Mouse (Mus musculus) MEL (cell line): ENCODE measurements around the gene Ank2. TPM values are rescaled to one million over a fixed set of nuclear protein-coding genes. Genes with fewer than 3 reads are reported as not detected.

Source experiments
- DNase-seq: peaks from one replicate; pipeline ENCODE4 v3.0.0; 2011; ENCODE audit warnings: low read depth, low spot score
- H3K27ac ChIP-seq: 2 replicates; pipeline ENCODE4 v1.5.1; 2012; ENCODE audit warnings: low read depth, mild to moderate bottlenecking, control low read depth, low read length, moderate library complexity; ENCODE audit not compliant: control insufficient read depth
- H3K27me3 ChIP-seq, 2 experiments: fragments of 150-350 bp in 1 of 2; sonication (generic) in 1 of 2; 2 replicates each; pipeline ENCODE4 v1.6.1; 2012; ENCODE audit warnings: low read length in 2 of 2, mild to moderate bottlenecking in 2 of 2, improper control_type of control experiment in 1 of 2, moderate library complexity in 1 of 2; ENCODE audit not compliant: insufficient read depth in 2 of 2, control insufficient read depth in 1 of 2
- H3K36me3 ChIP-seq, 2 experiments: 2 replicates each; pipeline ENCODE4 v1.6.1; 2012 to 2014; ENCODE audit warnings: low read length in 2 of 2, improper control_type of control experiment in 1 of 2, inconsistent platforms in 1 of 2, mild to moderate bottlenecking in 1 of 2; ENCODE audit not compliant: insufficient read depth in 2 of 2, control insufficient read depth in 1 of 2
- H3K4me1 ChIP-seq, 2 experiments: fragments of 150-350 bp in 1 of 2; sonication (generic) in 1 of 2; 2 replicates each; pipeline ENCODE4 v1.6.1; 2012; ENCODE audit warnings: low read length in 2 of 2, improper control_type of control experiment in 1 of 2, mild to moderate bottlenecking in 1 of 2; ENCODE audit not compliant: insufficient read depth in 2 of 2, control insufficient read depth in 1 of 2
- H3K4me3 ChIP-seq, 2 experiments: fragments of 150-350 bp in 1 of 2; sonication (generic) in 1 of 2; 2 replicates each; pipeline ENCODE4 v1.5.1; 2012; ENCODE audit warnings: low read depth in 2 of 2, low read length in 2 of 2, mild to moderate bottlenecking in 2 of 2, moderate library complexity in 2 of 2, control low read depth in 1 of 2, improper control_type of control experiment in 1 of 2; ENCODE audit not compliant: control insufficient read depth in 1 of 2, insufficient read depth in 1 of 2
- H3K79me2 ChIP-seq: 2 replicates; pipeline ENCODE4 v1.6.1; 2012; ENCODE audit warnings: mild to moderate bottlenecking, low read length, moderate library complexity; ENCODE audit not compliant: control insufficient read depth, poor library complexity, insufficient read depth
- H3K9ac ChIP-seq: 2 replicates; pipeline ENCODE4 v1.6.1; 2012; ENCODE audit warnings: low read depth, mild to moderate bottlenecking, control low read depth, low read length, moderate library complexity; ENCODE audit not compliant: control insufficient read depth, poor library complexity, severe bottlenecking
- H3K9me3 ChIP-seq: fragments of 150-350 bp; sonication (generic); replicated peaks from 2 replicates; pipeline ENCODE4 v1.6.1; 2012; ENCODE audit warnings: mild to moderate bottlenecking, low read length, improper control_type of control experiment, moderate library complexity; ENCODE audit not compliant: insufficient read depth
- BHLHE40 ChIP-seq: IDR thresholded peaks from 2 replicates; pipeline ENCODE4 v1.6.1; 2012; ENCODE audit warnings: low read depth, mild to moderate bottlenecking, inconsistent platforms, low read length, improper control_type of control experiment, borderline replicate concordance
- CHD1 ChIP-seq: IDR thresholded peaks from 2 replicates; pipeline ENCODE4 v1.6.1; 2012; ENCODE audit warnings: low read depth, mild to moderate bottlenecking, inconsistent platforms, low read length, improper control_type of control experiment
- CHD2 ChIP-seq: IDR thresholded peaks from 2 replicates; pipeline ENCODE4 v1.6.1; 2011; ENCODE audit warnings: low read length, improper control_type of control experiment
- E2F4 ChIP-seq: IDR thresholded peaks from 2 replicates; pipeline ENCODE4 v1.6.1; 2011; ENCODE audit warnings: low read depth, low read length, improper control_type of control experiment, borderline replicate concordance
- ELF1 ChIP-seq: IDR thresholded peaks from 2 replicates; pipeline ENCODE4 v1.6.1; 2014; ENCODE audit warnings: low read depth, mild to moderate bottlenecking, inconsistent platforms, low read length, improper control_type of control experiment, moderate library complexity
- EP300 ChIP-seq, 2 experiments: IDR thresholded peaks; 2 replicates each; pipeline ENCODE4 v1.6.1; 2011; ENCODE audit warnings: improper control_type of control experiment in 2 of 2, low read length in 2 of 2, low read depth in 1 of 2, mild to moderate bottlenecking in 1 of 2
- ETS1 ChIP-seq: IDR thresholded peaks from 2 replicates; pipeline ENCODE4 v1.6.1; 2012; ENCODE audit warnings: low read depth, mild to moderate bottlenecking, inconsistent platforms, low read length, improper control_type of control experiment, moderate library complexity
- GABPA ChIP-seq: IDR thresholded peaks from 2 replicates; pipeline ENCODE4 v1.6.1; 2012; ENCODE audit warnings: low read depth, mild to moderate bottlenecking, inconsistent platforms, low read length, improper control_type of control experiment, moderate library complexity
- GATA1 ChIP-seq: IDR thresholded peaks from 2 replicates; pipeline ENCODE4 v1.6.1; 2011; ENCODE audit warnings: low read depth, low read length, improper control_type of control experiment
- JUND ChIP-seq: IDR thresholded peaks from 2 replicates; pipeline ENCODE4 v1.6.1; 2011; ENCODE audit warnings: low read depth, mild to moderate bottlenecking, improper control_type of control experiment, low read length
- KAT2A ChIP-seq: conservative IDR thresholded peaks from 2 replicates; pipeline ENCODE4 v1.6.1; 2012; ENCODE audit warnings: low read depth, low read length, improper control_type of control experiment, inconsistent platforms
- MAFK ChIP-seq: IDR thresholded peaks from 2 replicates; pipeline ENCODE4 v1.6.1; 2011; ENCODE audit warnings: low read depth, mild to moderate bottlenecking, low read length, improper control_type of control experiment, borderline replicate concordance
- MAX ChIP-seq: IDR thresholded peaks from 2 replicates; pipeline ENCODE4 v1.6.1; 2011; ENCODE audit warnings: low read length, improper control_type of control experiment
- MAZ ChIP-seq: IDR thresholded peaks from 2 replicates; pipeline ENCODE4 v1.6.1; 2012; ENCODE audit warnings: low read depth, mild to moderate bottlenecking, inconsistent platforms, low read length, improper control_type of control experiment
- MXI1 ChIP-seq: IDR thresholded peaks from 2 replicates; pipeline ENCODE4 v1.6.1; 2011; ENCODE audit warnings: mild to moderate bottlenecking, low read depth, low read length, improper control_type of control experiment
- MYB ChIP-seq: IDR thresholded peaks from 2 replicates; pipeline ENCODE4 v1.6.1; 2011; ENCODE audit warnings: mild to moderate bottlenecking, low read depth, low read length, improper control_type of control experiment
- NELFE ChIP-seq: IDR thresholded peaks from 2 replicates; pipeline ENCODE4 v1.6.1; 2011; ENCODE audit warnings: low read depth, low read length, improper control_type of control experiment
- NRF1 ChIP-seq: IDR thresholded peaks from 2 replicates; pipeline ENCODE4 v1.6.1; 2014; ENCODE audit warnings: low read depth, mild to moderate bottlenecking, inconsistent platforms, low read length, improper control_type of control experiment, moderate library complexity; ENCODE audit not compliant: poor library complexity, insufficient read depth, severe bottlenecking
- POLR2A ChIP-seq, 2 experiments: IDR thresholded peaks; 2 replicates each; pipeline ENCODE4 v1.6.1; 2011 to 2012; ENCODE audit warnings: low read length in 2 of 2, mild to moderate bottlenecking in 2 of 2, control low read depth in 1 of 2, improper control_type of control experiment in 1 of 2, low read depth in 1 of 2, moderate library complexity in 1 of 2; ENCODE audit not compliant: control insufficient read depth in 1 of 2, insufficient read depth in 1 of 2, poor library complexity in 1 of 2
- POLR2AphosphoS2 ChIP-seq: IDR thresholded peaks from 2 replicates; pipeline ENCODE4 v1.6.1; 2011; ENCODE audit warnings: low read length, improper control_type of control experiment
- RAD21 ChIP-seq: IDR thresholded peaks from 2 replicates; pipeline ENCODE4 v1.6.1; 2011; ENCODE audit warnings: mild to moderate bottlenecking, low read depth, low read length, improper control_type of control experiment
- RCOR1 ChIP-seq: IDR thresholded peaks from 2 replicates; pipeline ENCODE4 v1.6.1; 2012; ENCODE audit warnings: low read depth, mild to moderate bottlenecking, inconsistent platforms, low read length, improper control_type of control experiment
- SMC3 ChIP-seq: IDR thresholded peaks from 2 replicates; pipeline ENCODE4 v1.6.1; 2011; ENCODE audit warnings: low read depth, low read length, improper control_type of control experiment
- TBP ChIP-seq: IDR thresholded peaks from 2 replicates; pipeline ENCODE4 v1.8.0; 2011; ENCODE audit warnings: low read depth, low read length, improper control_type of control experiment
- TCF12 ChIP-seq: IDR thresholded peaks from 2 replicates; pipeline ENCODE4 v1.6.1; 2014; ENCODE audit warnings: low read depth, mild to moderate bottlenecking, inconsistent platforms, low read length, improper control_type of control experiment, moderate library complexity
- UBTF ChIP-seq: IDR thresholded peaks from 2 replicates; pipeline ENCODE4 v1.6.1; 2012; ENCODE audit warnings: low read depth, mild to moderate bottlenecking, inconsistent platforms, low read length, improper control_type of control experiment, moderate library complexity, borderline replicate concordance; ENCODE audit not compliant: insufficient read depth
- ZMIZ1 ChIP-seq: IDR thresholded peaks from 2 replicates; pipeline ENCODE4 v1.6.1; 2012; ENCODE audit warnings: low read depth, mild to moderate bottlenecking, inconsistent platforms, low read length, improper control_type of control experiment, moderate library complexity
- ZNF384 ChIP-seq: IDR thresholded peaks from 2 replicates; pipeline ENCODE4 v1.6.1; 2012; ENCODE audit warnings: low read depth, mild to moderate bottlenecking, inconsistent platforms, low read length, improper control_type of control experiment
- polyA plus RNA-seq, 2 experiments: library from polyadenylated mRNA; stranded (reverse) in 1 of 2; unstranded in 1 of 2; fragments of >175 nt in 1 of 2; fragments of >200 nt in 1 of 2; gene quantifications; 2 replicates each; pipeline versions ENCODE4 v1.2.1 to v1.2.4; 2012; ENCODE audit warnings: low replicate concordance in 2 of 2, low read depth in 1 of 2; ENCODE audit not compliant: insufficient read length in 2 of 2, insufficient read depth in 1 of 2, missing spikeins in 1 of 2
- total RNA-seq: library from RNA; depleted of rRNA; stranded (reverse); fragments of 300-350 nt; gene quantifications from 2 replicates; pipeline ENCODE4 v1.2.3, GENCODE M21; 2012

Gene Ank2
- total and polyA plus RNA-seq, 3 experiments: 2.7 to 4.5 TPM; not detected in 1

- Histone ChIP-seq H3K9me3 (no peaks in the 10 kb centered on the region), H3K4me3 (no peak overlapping the region), H3K27me3 (no peaks in the 10 kb centered on the region), H3K27ac (no peak overlapping the region), H3K36me3 (no peaks in the 10 kb centered on the region), H3K79me2 (no peaks in the 10 kb centered on the region), H3K9ac (no peak overlapping the region), H3K4me1 (no peaks in the 10 kb centered on the region)
- no peak for DNase-seq
- TF ChIP-seq E2F4: no peak
- no peak for TF ChIP-seq RCOR1
- TF ChIP-seq ETS1: no peak
- TF ChIP-seq MXI1: no peak
- TF ChIP-seq GABPA: no peak
- TF ChIP-seq MAZ: no peak
- TF ChIP-seq POLR2A (IDR thresholded peaks at IDR 0.05; ENCODE audit: control insufficient read depth in 1 of 2, insufficient read depth in 1 of 2, low read depth in 1 of 2, low read length in 2 of 2, poor library complexity in 1 of 2): no peak
- TF ChIP-seq BHLHE40: no peak
- no peak for TF ChIP-seq RAD21
- TF ChIP-seq ZNF384: no peak
- TF ChIP-seq TCF12: no peak
- no peak for TF ChIP-seq POLR2AphosphoS2
- TF ChIP-seq ZMIZ1: no peak
- TF ChIP-seq MAX: no peak
- TF ChIP-seq SMC3: no peak
- no peak for TF ChIP-seq GATA1
- TF ChIP-seq MAFK: no peak
- TF ChIP-seq KAT2A: no peak
Measured at GRCm38 (mm10) chr3:127086834-127087506, 412.2 kb downstream of the Ank2 start.

DNA sequence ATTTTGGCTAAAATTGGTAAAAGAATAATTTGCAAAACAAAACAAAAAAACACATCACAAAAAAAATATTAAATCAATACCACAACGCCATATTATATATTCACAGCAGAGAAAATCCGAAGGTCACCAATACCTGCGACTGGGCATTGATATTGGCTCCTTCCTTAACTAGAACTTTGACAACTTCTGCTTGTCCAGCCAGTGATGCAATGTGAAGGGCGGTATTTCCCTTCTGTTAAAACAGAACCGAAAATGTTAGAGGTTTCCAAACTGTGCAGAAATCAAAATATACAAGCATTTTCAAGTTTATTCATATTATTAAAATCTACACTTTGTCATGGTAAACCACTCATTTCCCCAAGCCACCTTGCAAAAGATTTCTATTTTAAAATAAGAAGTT lies 421.8 kb downstream of the Ank2 start:
- no peaks in the 10 kb centered on the region for H3K79me2 ChIP-seq
- no peaks in the 10 kb centered on the region for H3K27me3 ChIP-seq
- H3K36me3 ChIP-seq: no peaks in the 10 kb centered on the region
- no peak overlapping the region for H3K9ac ChIP-seq
- H3K4me3 ChIP-seq: no peak overlapping the region
- TF ChIP-seq EP300 (IDR thresholded peaks at IDR 0.05; ENCODE audit: low read depth in 1 of 2, low read length in 2 of 2): no peak
- TF ChIP-seq TBP: no peak
- no peak for TF ChIP-seq GATA1
- TF ChIP-seq MYB: no peak
- TF ChIP-seq RCOR1: no peak
- no peak for TF ChIP-seq POLR2AphosphoS2
- no peak for TF ChIP-seq UBTF
- TF ChIP-seq BHLHE40: no peak
- TF ChIP-seq ELF1: no peak
- TF ChIP-seq CHD1: no peak
- no peak for TF ChIP-seq ETS1
- no peak for TF ChIP-seq MAZ
- TF ChIP-seq NELFE: no peak
- TF ChIP-seq CHD2: no peak
- no peak for TF ChIP-seq SMC3
- no peak for TF ChIP-seq JUND
- TF ChIP-seq NRF1: no peak
- TF ChIP-seq POLR2A (IDR thresholded peaks at IDR 0.05; ENCODE audit: control insufficient read depth in 1 of 2, insufficient read depth in 1 of 2, low read depth in 1 of 2, low read length in 2 of 2, poor library complexity in 1 of 2): no peak
- no peaks in the 10 kb centered on the region for H3K4me1 ChIP-seq
- DNase-seq: no peak
- no peaks in the 10 kb centered on the region for H3K9me3 ChIP-seq
- no peak overlapping the region for H3K27ac ChIP-seq
